Mouse (Mus musculus) testis, adult 2 months (tissue): ENCODE measurements around the gene Scd4.

ENCODE experiments used
- CTCF ChIP-seq: fragments of 200-500 bp; IDR thresholded peaks from 2 replicates; pipeline ENCODE4 v1.5.1; 2012; ENCODE audit warnings: low read depth, mild to moderate bottlenecking, inconsistent platforms, low read length, moderate library complexity; ENCODE audit not compliant: control insufficient read depth, insufficient read depth, insufficient replicate concordance
- POLR2A ChIP-seq: fragments of 200-500 bp; IDR thresholded peaks from 2 replicates; pipeline ENCODE4 v1.6.1; 2012; ENCODE audit warnings: low read depth, mild to moderate bottlenecking, inconsistent platforms, low read length, moderate library complexity; ENCODE audit not compliant: control insufficient read depth

DNA sequence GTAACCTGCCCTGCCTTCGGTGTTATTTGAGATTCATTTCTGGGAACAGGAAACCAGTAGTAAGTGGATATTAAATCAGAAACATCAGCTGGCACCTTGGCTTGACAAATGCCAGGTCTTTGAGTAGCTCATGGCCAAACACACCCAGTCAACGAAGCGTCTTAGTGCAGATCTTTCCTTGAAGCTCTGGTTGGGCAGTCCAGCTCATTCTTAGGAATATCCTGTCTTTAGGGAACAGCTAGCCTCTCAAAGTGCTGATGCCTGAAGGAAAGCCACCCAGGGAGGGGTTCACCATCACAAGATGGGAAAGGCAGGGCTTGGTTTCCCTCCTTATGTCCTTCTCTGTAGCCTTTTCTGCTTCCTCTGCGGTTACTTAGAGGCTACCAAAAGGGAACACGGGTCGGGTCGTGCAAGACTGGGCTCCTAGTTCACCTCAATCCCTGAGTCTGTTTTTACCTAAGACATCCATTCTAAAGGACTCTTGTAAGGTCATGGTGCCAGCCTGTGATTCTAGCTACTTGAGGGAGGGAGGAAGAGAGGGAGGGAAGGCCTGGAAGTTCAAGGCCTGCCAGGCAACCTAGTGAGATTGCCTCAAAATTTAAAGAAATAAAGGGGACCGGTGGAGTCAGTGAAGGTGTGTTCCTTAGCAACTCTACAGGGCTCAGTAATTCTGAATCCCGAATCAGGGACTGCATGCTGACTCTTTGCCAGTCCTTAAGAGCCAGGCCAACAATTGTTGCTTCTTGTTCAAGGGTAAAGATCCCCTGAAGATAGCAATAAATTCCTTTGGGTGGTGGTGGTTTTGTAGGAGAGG is 25.6 kb upstream of the Scd4 start:
- TF ChIP-seq CTCF: no peak
- TF ChIP-seq POLR2A: no peak
